Mouse (Mus musculus) frontal cortex, postnatal 25 days (tissue): Measurements from ENCODE around the gene Tor1b.
"Not testable (repeated sequence)": the region's sequence is repeated elsewhere in the genome, so short reads cannot be mapped to it uniquely, and the experiment has no call there.

ENCODE experiments used
- DNase-seq, 2 experiments: peaks; one replicate each; pipeline ENCODE4 v3.0.0; 2022; ENCODE audit warnings: low spot score in 2 of 2

The Tor1b gene

GRCm38 (mm10) chr2:30952824-30953490, at the start of gene Tor1b:
Tor1b (plus strand) TSS chr2:30952959.
- peak; percentile 70 to 74 for DNase-seq

GRCm38 (mm10) chr2:30904231-30904630, 48.5 kb upstream of the Tor1b start:
- no peak for DNase-seq

- DNase-seq, result no peak
Observed at GRCm38 (mm10) chr2:30904991-30905390, 47.8 kb upstream of the Tor1b start.

- DNase-seq, result no peak
Observed at GRCm38 (mm10) chr2:30905906-30906305, 46.9 kb upstream of the Tor1b start.

- DNase-seq, result no peak
Observed at GRCm38 (mm10) chr2:30906641-30907040, 46.1 kb upstream of the Tor1b start.

GRCm38 (mm10) chr2:30912291-30912773, 40.4 kb upstream of the Tor1b start:
- no peak for DNase-seq

- DNase-seq, result no peak
Observed at GRCm38 (mm10) chr2:30913022-30913421, 39.7 kb upstream of the Tor1b start.

- DNase-seq, result no peak
Observed at GRCm38 (mm10) chr2:30914836-30915235, 37.9 kb upstream of the Tor1b start.

GRCm38 (mm10) chr2:30915376-30915775, 37.4 kb upstream of the Tor1b start:
- no peak for DNase-seq

- DNase-seq, result not testable (repeated sequence)
Observed at GRCm38 (mm10) chr2:30915933-30916332, 36.8 kb upstream of the Tor1b start.

GRCm38 (mm10) chr2:30917649-30918048, 35.1 kb upstream of the Tor1b start:
- DNase-seq, result no peak

- DNase-seq, result no peak
Observed at GRCm38 (mm10) chr2:30918126-30918525, 34.6 kb upstream of the Tor1b start.

- DNase-seq, result no peak
Observed at GRCm38 (mm10) chr2:30918780-30919329, 33.9 kb upstream of the Tor1b start.

GRCm38 (mm10) chr2:30920216-30920615, 32.5 kb upstream of the Tor1b start:
- DNase-seq, result no peak

GRCm38 (mm10) chr2:30923099-30923498, 29.7 kb upstream of the Tor1b start:
- no peak for DNase-seq

GRCm38 (mm10) chr2:30925181-30925580, 27.6 kb upstream of the Tor1b start:
- no peak for DNase-seq

GRCm38 (mm10) chr2:30926381-30926780, 26.4 kb upstream of the Tor1b start:
- no peak for DNase-seq

- DNase-seq, result no peak
Observed at GRCm38 (mm10) chr2:30927151-30927781, 25.5 kb upstream of the Tor1b start.

- peak; percentile 70 to 72 for DNase-seq
Observed at GRCm38 (mm10) chr2:30927844-30928628, 24.7 kb upstream of the Tor1b start.

- DNase-seq, result no peak
Observed at GRCm38 (mm10) chr2:30928893-30929482, 23.8 kb upstream of the Tor1b start.

GRCm38 (mm10) chr2:30929483-30930045, 23.2 kb upstream of the Tor1b start, which contains the start of gene Ptges:
Ptges (minus strand) TSS chr2:30929863.
- peak; percentile 52 to 55 for DNase-seq
